Mouse (Mus musculus): Measurements from ENCODE around the gene Rassf5.

Rassf5 gene

DNA sequence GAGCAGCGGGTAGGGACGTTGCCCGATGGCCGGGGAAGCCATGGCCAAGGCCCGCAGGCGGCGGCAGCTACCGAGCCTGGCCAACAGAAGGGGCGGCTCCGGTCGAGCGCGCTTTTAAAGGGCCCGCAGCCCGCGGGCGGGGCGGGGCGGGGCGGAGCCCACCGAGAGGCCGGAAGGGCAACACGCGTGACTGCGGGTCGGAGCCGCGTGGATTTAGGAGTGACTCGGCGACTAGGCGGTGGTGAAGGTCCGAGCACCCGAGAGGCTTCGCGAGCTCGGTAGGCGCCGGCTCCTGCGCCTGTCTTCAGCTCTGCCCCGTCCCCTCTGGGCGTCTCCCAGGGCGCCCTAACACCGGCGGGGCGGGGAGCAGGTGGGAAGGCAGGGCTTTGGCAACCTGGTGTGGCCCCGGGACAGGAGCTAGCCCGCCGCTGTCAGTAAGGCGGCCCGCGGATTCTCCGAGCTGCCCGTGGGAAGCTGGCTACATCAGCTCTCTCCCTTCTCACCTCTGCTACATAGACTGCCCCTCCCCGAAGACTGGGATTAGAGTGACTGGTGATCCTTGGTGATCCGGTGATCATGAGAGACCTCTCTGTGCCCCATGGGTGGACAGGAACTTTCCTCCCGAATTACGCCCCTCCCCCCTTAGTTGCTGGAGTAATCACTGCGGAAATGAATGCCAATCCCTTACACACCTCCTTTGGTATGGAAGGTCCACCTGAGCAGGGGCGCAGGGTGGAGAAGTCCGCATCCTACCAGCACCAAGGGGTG is at the start of gene Rassf5:
TSS of gene Rassf5 (minus strand) at position 170 of the 768 bp plus-strand sequence.
- DNase-seq (ENCODE audit: low spot score) = peak; percentile 78

GRCm38 (mm10) chr1:131293922-131294250 is 48.8 kb upstream of the Rassf5 start:
- DNase-seq (ENCODE audit: low spot score) = no peak

DNA sequence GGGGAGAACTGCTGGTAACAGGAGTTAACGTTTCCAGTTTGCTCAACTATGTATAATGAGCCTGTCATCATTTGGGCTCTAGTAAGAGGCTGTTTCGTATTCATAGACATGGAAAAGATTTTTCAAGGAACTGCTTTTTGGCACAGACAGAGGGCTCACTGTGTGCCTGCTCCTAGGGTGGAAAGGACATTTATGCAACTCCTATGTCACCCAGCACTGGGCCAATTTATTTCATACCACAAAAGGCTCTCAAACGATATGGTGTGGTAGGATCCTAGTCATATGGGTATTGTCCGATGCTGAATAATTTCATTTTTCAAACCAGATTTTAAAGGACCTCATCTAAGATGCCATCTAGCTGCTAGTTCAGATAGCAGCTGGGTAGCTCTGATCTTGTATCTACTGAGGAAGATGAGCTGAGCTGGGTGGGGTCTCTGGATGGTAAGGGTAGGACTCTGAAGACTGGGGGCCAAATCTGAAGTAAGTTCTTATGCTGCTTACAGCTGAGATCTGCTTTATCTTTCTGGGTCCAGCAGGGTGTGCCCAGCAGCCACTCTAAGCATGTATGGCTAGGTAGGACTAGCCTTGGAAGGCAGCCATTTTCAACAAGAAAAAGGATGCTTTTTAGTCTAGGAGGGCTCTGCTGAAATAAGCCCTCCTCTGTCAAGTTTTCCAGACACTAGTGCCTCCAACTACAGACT is 48.3 kb upstream of the Rassf5 start:
- DNase-seq (ENCODE audit: low spot score) = no peak

DNA sequence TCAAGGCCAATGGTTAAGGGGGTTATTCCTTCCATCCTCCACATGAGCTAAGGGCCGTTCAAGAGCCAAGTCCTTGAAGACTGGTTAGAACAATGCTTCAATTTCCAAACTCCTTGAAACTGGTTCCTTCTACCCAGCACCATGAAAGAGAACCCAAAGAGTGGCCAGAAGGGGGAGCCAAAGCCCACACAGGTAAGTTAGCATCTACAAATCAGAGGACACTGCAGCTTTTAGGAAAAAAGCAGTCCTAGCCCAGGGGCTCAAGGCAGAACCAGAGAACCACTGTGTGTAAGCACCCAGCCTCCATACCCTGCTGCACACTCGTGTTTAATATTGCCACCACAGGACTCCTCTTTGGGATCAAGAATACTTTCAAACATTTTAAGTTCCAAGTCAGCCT is 45.6 kb upstream of the Rassf5 start:
- DNase-seq (ENCODE audit: low spot score) = peak; percentile 69

GRCm38 (mm10) chr1:131288938-131289337 is 43.9 kb upstream of the Rassf5 start:
- no peak for DNase-seq (ENCODE audit: low spot score)

DNA sequence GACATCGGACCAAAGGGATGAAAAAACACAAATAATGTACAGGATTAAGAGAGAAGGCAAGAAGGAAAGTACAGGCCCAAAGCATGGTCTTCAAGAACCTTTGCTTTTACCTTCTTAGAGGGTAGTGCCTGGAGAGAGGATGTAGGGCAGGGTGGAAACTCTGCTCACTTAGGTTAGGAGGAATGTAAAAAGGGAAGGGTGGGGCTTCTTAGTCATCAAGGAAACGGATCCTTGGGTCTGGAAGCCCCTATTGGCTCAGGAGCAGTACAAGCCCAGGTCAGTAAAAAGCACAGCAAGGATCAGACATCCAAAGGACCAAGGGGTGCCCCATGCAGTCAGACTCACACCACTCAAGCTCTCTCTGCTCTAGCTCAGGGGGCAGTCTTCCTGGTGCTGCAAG is 42.2 kb upstream of the Rassf5 start:
- no peak for DNase-seq (ENCODE audit: low spot score)

- peak; percentile 14 for DNase-seq (ENCODE audit: low spot score)
These were observed 41.7 kb upstream of the Rassf5 start for GRCm38 (mm10) chr1:131286803-131287202.

DNA sequence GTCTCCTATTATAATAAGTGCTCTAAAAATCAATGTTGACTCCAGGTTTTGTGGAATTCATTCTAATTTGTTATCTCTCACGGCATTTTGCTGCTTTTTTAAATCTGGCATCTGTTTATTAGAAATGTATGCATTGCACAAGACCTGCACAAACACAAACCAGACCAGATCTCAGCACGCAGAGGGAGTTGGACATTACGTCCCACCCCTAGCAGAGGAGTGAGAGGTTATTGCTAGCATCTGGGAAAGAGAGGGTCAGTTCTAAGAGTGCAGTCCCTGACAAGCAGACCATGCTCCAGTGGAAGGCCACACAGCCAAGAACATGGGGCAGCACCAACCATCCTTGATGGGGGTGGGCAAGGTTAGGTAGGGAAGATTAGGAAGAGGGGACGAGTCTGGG is 39.6 kb upstream of the Rassf5 start:
- DNase-seq (ENCODE audit: low spot score) = no peak

GRCm38 (mm10) chr1:131284167-131284566 is 39.1 kb upstream of the Rassf5 start:
- no peak for DNase-seq (ENCODE audit: low spot score)

- no peak for DNase-seq (ENCODE audit: low spot score)
These were observed 36.7 kb upstream of the Rassf5 start for GRCm38 (mm10) chr1:131281731-131282130.

DNA sequence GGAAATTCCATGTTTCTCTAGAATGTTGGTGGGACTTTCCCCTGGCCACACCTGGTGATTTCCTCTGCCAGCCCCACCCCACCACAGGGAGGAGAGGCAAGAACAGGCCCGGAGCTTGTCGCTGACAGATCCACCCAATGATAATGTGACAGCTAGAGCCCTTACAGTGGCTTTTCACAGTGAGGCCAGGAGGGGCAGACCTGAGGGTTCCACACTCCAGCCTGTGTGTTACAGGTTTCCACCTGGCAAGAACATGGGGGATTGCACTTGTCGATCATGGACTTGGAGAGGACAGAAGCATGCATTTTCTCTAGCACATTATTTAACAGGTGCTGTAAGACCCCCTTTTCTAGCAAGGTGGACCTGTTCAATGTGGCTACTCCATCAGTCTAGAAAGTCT is 35.2 kb upstream of the Rassf5 start:
- DNase-seq (ENCODE audit: low spot score) = no peak

DNA sequence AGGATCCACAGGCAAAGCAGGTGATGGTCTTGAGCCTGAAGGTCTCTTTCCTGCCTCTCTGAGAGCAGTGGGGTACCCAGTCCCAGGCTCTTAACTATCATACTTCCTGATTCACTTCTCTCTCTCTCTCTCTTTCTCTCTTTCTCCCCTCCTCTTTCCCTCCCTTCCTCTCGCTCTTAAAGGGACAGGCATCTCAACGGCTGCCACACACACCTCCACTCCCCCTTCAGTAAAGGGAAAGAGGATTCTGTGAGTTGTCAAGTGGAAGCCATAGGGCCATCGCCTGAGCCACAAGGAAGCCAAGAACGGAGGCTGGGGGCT is 34.4 kb upstream of the Rassf5 start, which contains the start of gene Ikbke:
TSS of gene Ikbke (minus strand) at position 151 of the 321 bp plus-strand sequence.
- DNase-seq (ENCODE audit: low spot score) = no peak

- no peak for DNase-seq (ENCODE audit: low spot score)
These were observed 33.8 kb upstream of the Rassf5 start for GRCm38 (mm10) chr1:131278606-131279455.

- DNase-seq (ENCODE audit: low spot score) = no peak
These were observed 31.8 kb upstream of the Rassf5 start for GRCm38 (mm10) chr1:131276831-131277230.

- no peak for DNase-seq (ENCODE audit: low spot score)
These were observed 30.5 kb upstream of the Rassf5 start for GRCm38 (mm10) chr1:131275577-131275976.

DNA sequence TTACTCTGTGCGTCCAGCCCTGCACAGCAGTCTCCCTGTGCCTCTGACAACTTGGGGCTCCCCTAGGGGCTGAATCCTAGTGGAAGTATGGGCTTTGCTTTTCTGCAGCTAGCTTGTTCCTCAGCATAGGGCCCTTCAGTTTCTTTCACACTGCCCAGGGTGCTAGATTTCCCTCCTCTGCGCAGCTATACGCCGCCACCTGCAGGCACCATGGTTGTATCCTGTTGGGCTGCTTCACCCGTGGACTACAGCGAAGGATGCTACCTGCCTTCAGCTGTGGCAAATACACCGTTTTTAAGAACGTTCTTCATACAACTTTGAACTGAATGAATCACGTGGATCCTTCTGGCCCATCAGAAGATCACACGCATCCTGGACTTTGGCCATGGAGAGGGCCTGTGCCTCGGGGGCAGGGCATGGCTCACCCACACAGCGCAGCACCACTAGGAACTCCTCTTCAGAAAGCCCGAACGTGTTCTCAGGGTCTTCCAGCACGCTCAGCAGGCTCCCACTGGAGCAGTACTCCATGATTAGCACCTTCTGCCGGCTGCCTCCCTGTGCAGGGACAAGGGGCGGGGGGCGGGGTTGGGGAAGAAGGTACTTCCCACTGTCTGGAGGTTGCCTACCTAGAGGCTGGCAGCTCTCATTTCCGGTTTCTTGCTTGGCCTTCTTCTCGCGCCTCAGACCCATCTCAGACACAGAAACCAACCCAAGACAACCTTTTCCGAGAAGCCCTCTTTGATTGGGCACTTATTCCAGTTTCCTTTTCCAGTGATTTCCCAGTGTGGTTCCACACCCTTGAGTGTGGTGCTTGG is 29.9 kb upstream of the Rassf5 start:
- no peak for DNase-seq (ENCODE audit: low spot score)

GRCm38 (mm10) chr1:131269797-131270578 is 24.9 kb upstream of the Rassf5 start:
- peak; percentile 68 for DNase-seq (ENCODE audit: low spot score)

- DNase-seq (ENCODE audit: low spot score) = no peak
These were observed 23.7 kb upstream of the Rassf5 start for GRCm38 (mm10) chr1:131268776-131269175.

DNA sequence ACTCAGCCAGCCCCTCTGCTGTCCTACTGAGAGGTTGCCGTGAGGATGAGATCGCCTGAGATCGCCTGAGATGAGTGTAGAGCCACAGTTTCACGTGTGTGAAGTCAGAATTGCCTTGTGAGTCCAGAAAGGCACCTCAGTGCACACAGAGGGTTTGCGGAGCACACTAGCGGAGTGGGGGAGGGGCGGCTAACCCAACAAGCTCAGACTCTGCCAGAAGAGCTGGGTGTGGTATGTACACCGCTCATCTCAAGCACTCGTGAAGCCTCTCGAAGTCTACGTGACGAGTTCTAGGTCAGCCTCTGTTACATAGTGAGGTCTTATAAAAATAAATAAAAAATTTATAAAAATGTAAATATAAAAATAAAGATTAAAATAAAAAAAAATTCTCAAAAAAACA is 18.8 kb upstream of the Rassf5 start:
- no peak for DNase-seq (ENCODE audit: low spot score)

- DNase-seq (ENCODE audit: low spot score) = peak; percentile 53
These were observed 15.2 kb upstream of the Rassf5 start for GRCm38 (mm10) chr1:131260309-131260656.

- DNase-seq (ENCODE audit: low spot score) = no peak
These were observed 14.7 kb upstream of the Rassf5 start for GRCm38 (mm10) chr1:131259632-131260308.
